In genomic region chr5:122285029-122285766, GRCm38 (mm10) we compare ENCODE assay signal across 8 mouse cellular contexts. TPM values are rescaled to one million over a fixed set of nuclear protein-coding genes. Genes with fewer than 3 reads are reported as not detected.
DNase-seq lines count a peak whose midpoint lies in the region; ATAC-seq and TF ChIP-seq lines count a peak whose summit lies in the region.

No protein-coding gene starts in this region.

- H3K9ac ChIP-seq in hindbrain, embryonic 15.5 days: peak overlapping the region; percentile 75
- peak overlapping the region; percentile 85 for H3K9ac ChIP-seq in midbrain, embryonic 15.5 days

- no peaks in the 10 kb centered on the region for H3K27me3 ChIP-seq in cerebellum, adult 2 months (ENCODE audit: control insufficient read depth, insufficient read depth, low read length)
- H3K27me3 ChIP-seq in hindbrain, embryonic 15.5 days: no peaks in the 10 kb centered on the region
- H3K27me3 ChIP-seq in midbrain, embryonic 15.5 days (replicated peaks): no peaks in the 10 kb centered on the region

- DNase-seq in left cerebral cortex, postnatal 14 days (ENCODE audit: low spot score in 2 of 2): peak; percentile 34 to 38
- no peak for DNase-seq in left cerebral cortex, adult 11 months (ENCODE audit: low spot score)
- peak; percentile 77 for DNase-seq in cerebellum, adult 2 months
- peak; percentile 69 for DNase-seq in liver
- peak; percentile 52 for DNase-seq in thymus, postnatal 0 days (ENCODE audit: low spot score)

- intact Hi-C loops in left cerebral cortex, postnatal 14 days (cut with DNase I): no loop called here

- WGBS in cerebellum, adult 2 months: under 1% methylated on average over 34 of the region's 34 CpGs
- under 1% methylated on average over 34 of the region's 34 CpGs for WGBS in hindbrain, embryonic 15.5 days
- WGBS in midbrain, embryonic 15.5 days: 1% methylated on average over 34 of the region's 34 CpGs

- no peaks in the 10 kb centered on the region for H3K9me3 ChIP-seq in hindbrain, embryonic 15.5 days
- no peaks in the 10 kb centered on the region for H3K9me3 ChIP-seq in midbrain, embryonic 15.5 days

- ATAC-seq in frontal cortex, adult (ENCODE audit: low TSS enrichment): peak; percentile 33; the same call in 1 of the 2 replicates
- ATAC-seq in hindbrain, embryonic 15.5 days (ENCODE audit: low FRiP score, low read depth): peak; percentile 53; the same call in 1 of the 2 replicates
- ATAC-seq in midbrain, embryonic 15.5 days (replicated peaks): no peak; the same call in 1 of the 2 replicates

- no peak; the same call in 1 of the 2 replicates for TF ChIP-seq CTCF in cerebellum, adult 2 months (IDR thresholded peaks at IDR 0.05; ENCODE audit: borderline replicate concordance, insufficient read depth, low read depth, low read length)

- 0 out of 2 replicates have a peak, but pooled peaks have one; percentile 8 for TF ChIP-seq POLR2A in cerebellum, adult 2 months (IDR thresholded peaks at IDR 0.05; ENCODE audit: borderline replicate concordance, insufficient read depth, low read length)

- 0 out of 2 replicates have a peak, but pooled peaks cover 2% of the 10 kb centered on the region for H3K36me3 ChIP-seq in hindbrain, embryonic 15.5 days
- no peaks in the 10 kb centered on the region for H3K36me3 ChIP-seq in midbrain, embryonic 15.5 days (replicated peaks)

- peak overlapping the region; percentile 78 for H3K4me3 ChIP-seq in cerebellum, adult 2 months (replicated peaks; ENCODE audit: insufficient read depth, low read depth, low read length)
- H3K4me3 ChIP-seq in hindbrain, embryonic 15.5 days: peak overlapping the region; percentile 65
- H3K4me3 ChIP-seq in midbrain, embryonic 15.5 days: peak overlapping the region; percentile 94

- peaks cover 11% of the 10 kb centered on the region for H3K4me1 ChIP-seq in cerebellum, adult 2 months (ENCODE audit: control insufficient read depth, insufficient read depth, low read length)
- peaks cover 20% of the 10 kb centered on the region for H3K4me1 ChIP-seq in hindbrain, embryonic 15.5 days (replicated peaks)
- H3K4me1 ChIP-seq in midbrain, embryonic 15.5 days: peaks cover 28% of the 10 kb centered on the region

- peak overlapping the region; percentile 39 for H3K27ac ChIP-seq in cerebellum, adult 2 months (ENCODE audit: insufficient read depth, low read length)
- H3K27ac ChIP-seq in hindbrain, embryonic 15.5 days (replicated peaks): peak overlapping the region; percentile 89
- H3K27ac ChIP-seq in midbrain, embryonic 15.5 days: peak overlapping the region; percentile 92

- peak overlapping the region; percentile 90 for H3K4me2 ChIP-seq in hindbrain, embryonic 15.5 days
- peak overlapping the region; percentile 96 for H3K4me2 ChIP-seq in midbrain, embryonic 15.5 days

RNA-seq across cellular contexts. Expression of gene Pptc7, which starts 1.0 kb away (rescaled TPM):
- total RNA-seq in left cerebral cortex, postnatal 14 days (2021): 10 to 100 TPM; 30.4 to 31.9 TPM
- polyA plus RNA-seq in cerebellum, adult 2 months (2012; rRNA removed): 46.4 and 48.4 TPM in 2 replicates
- polyA plus RNA-seq in hindbrain, embryonic 15.5 days (2015; fragmentation: Nextera tagmentation; extraction: Ambion mirVana): 8.1 and 8.2 TPM in 2 replicates
- 7.6 and 8.4 TPM in 2 replicates for polyA plus RNA-seq in midbrain, embryonic 15.5 days (2015; fragmentation: Nextera tagmentation; extraction: Ambion mirVana)
- polyA plus RNA-seq in thymus, postnatal 0 days (2015; fragmentation: Nextera tagmentation; extraction: Ambion mirVana): 23.8 and 34.3 TPM in 2 replicates

RNA-seq across cellular contexts. Expression of gene Tctn1, which starts 20.9 kb away (rescaled TPM):
- 10 to 100 TPM; 10.4 to 12.1 TPM for total RNA-seq in left cerebral cortex, postnatal 14 days (2021)
- polyA plus RNA-seq in cerebellum, adult 2 months (2012; rRNA removed): 28.6 and 29.2 TPM in 2 replicates
- polyA plus RNA-seq in hindbrain, embryonic 15.5 days (2015; fragmentation: Nextera tagmentation; extraction: Ambion mirVana): 5.1 and 5.3 TPM in 2 replicates
- polyA plus RNA-seq in midbrain, embryonic 15.5 days (2015; fragmentation: Nextera tagmentation; extraction: Ambion mirVana): 6.1 TPM in 2 replicates
- polyA plus RNA-seq in thymus, postnatal 0 days (2015; fragmentation: Nextera tagmentation; extraction: Ambion mirVana): 1.8 and 3.3 TPM in 2 replicates

Comparison
In these comparisons a context has a peak if more than half of its experiments do, and no peak if none do; other contexts are left out.
1. H3K27ac ChIP-seq: peak in every context shown above with its lines; median percentile 92 in midbrain, embryonic 15.5 days; 89 in hindbrain, embryonic 15.5 days; 39 in cerebellum, adult 2 months.